Comparison of ENCODE assay signal across 21 mouse cellular contexts in the genomic region with DNA sequence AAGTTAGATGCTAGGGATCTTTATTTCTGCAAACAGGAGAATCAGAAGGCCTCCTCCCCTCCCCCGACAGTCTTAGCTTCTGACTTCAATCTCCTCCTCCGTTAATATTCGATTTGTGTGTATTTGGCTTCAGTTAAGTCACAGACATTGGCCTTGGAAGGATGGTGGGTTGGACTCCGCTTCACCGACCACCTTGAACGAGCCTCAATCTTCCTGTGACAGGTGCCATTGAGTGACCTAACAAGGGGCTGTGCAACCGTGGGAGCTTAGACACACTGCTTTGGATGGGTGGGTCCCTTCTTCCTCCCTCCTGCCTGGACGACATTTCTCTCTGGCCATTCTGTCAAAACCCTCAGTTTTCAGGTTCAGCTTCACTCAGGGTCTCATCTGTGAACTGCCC.
DNase-seq lines count a peak whose midpoint lies in the region; ATAC-seq and TF ChIP-seq lines count a peak whose summit lies in the region.
"Had no signal": no experiment of that assay in that cellular context is flagged by ENCODE, and none has a peak within 500 bp of the region (broad histone marks: within the 10 kb centered on the region; RNA-seq: fewer than 3 reads in every experiment).

No protein-coding gene starts in this region.

- no peak overlapping the region for H3K4me2 ChIP-seq in hindbrain, embryonic 15.5 days
- no peak overlapping the region for H3K4me2 ChIP-seq in midbrain, embryonic 14.5 days (ENCODE audit: low read length)
- H3K4me2 ChIP-seq: heart, embryonic 15.5 days; limb, embryonic 13.5 days; liver, embryonic 12.5 days had no signal

- H3K27ac ChIP-seq in heart, adult 2 months, result no peak overlapping the region
- H3K27ac ChIP-seq in hindbrain, embryonic 10.5 days, result peak overlapping the region; percentile 78
- H3K27ac ChIP-seq in hindbrain, embryonic 15.5 days (replicated peaks), result 0 out of 2 replicates have a peak overlapping the region, but pooled peaks have one; percentile 1
- H3K27ac ChIP-seq in midbrain, embryonic 14.5 days (replicated peaks; ENCODE audit: low read depth, low read length), result peak overlapping the region; percentile 67
- H3K27ac ChIP-seq: forebrain, embryonic 10.5 days; heart, embryonic 15.5 days; limb, embryonic 13.5 days; liver, embryonic 12.5 days had no signal

- no peak for TF ChIP-seq POLR2A in heart, adult 2 months (IDR thresholded peaks at IDR 0.05; ENCODE audit: insufficient read depth, low read depth, low read length)

- WGBS in heart, adult 2 months, result 88% methylated on average over 8 of the region's 8 CpGs
- 67% methylated on average over 8 of the region's 8 CpGs for WGBS in hindbrain, embryonic 10.5 days
- WGBS in hindbrain, embryonic 15.5 days, result 67% methylated on average over 8 of the region's 8 CpGs
- WGBS in midbrain, embryonic 14.5 days, result 50% methylated on average over 8 of the region's 8 CpGs

- peak; percentile 67 for DNase-seq in heart, adult 11 months
- DNase-seq in heart, adult 2 months, result no peak
- no peak for DNase-seq in hindbrain, embryonic 10.5 days (ENCODE audit: low spot score)
- no peak for DNase-seq in midbrain, embryonic 14.5 days
- no peak for DNase-seq in c-Kit-positive CD71-positive TER-119-positive erythroid progenitor cells, embryonic 14.5 days (ENCODE audit: low spot score)
- no peak for DNase-seq in right cerebral cortex, adult 2 months (ENCODE audit: low spot score in 2 of 2)
- DNase-seq: adrenal gland, postnatal 14 days; cerebellum, adult 9-11 months; gastrocnemius, postnatal 36 days; heart, postnatal 36 days; kidney, adult 8-10 months; kidney, postnatal 25 days; lung, adult 18-20 months; lung, postnatal 14 days; thymus, adult 18-20 months; thymus, postnatal 36 days had no signal

- ATAC-seq in hindbrain, embryonic 15.5 days (ENCODE audit: low FRiP score, low read depth), result no peak
- ATAC-seq in midbrain, embryonic 14.5 days (ENCODE audit: low FRiP score, low TSS enrichment), result no peak
- ATAC-seq: liver, embryonic 12.5 days had no signal

- TF ChIP-seq CTCF in heart, adult 2 months (IDR thresholded peaks at IDR 0.05), result no peak

- no peaks in the 10 kb centered on the region for H3K9me3 ChIP-seq in hindbrain, embryonic 10.5 days
- H3K9me3 ChIP-seq in hindbrain, embryonic 15.5 days, result no peaks in the 10 kb centered on the region
- H3K9me3 ChIP-seq in midbrain, embryonic 14.5 days (ENCODE audit: control insufficient read depth, low read length), result no peaks in the 10 kb centered on the region
- H3K9me3 ChIP-seq: forebrain, embryonic 10.5 days; heart, embryonic 15.5 days; limb, embryonic 13.5 days; liver, embryonic 12.5 days had no signal

- no peak overlapping the region for H3K9ac ChIP-seq in heart, adult 2 months (ENCODE audit: low read depth, low read length)
- H3K9ac ChIP-seq in hindbrain, embryonic 15.5 days, result no peak overlapping the region
- H3K9ac ChIP-seq in midbrain, embryonic 14.5 days (replicated peaks; ENCODE audit: low read length), result no peak overlapping the region
- H3K9ac ChIP-seq: heart, embryonic 15.5 days; limb, embryonic 13.5 days; liver, embryonic 12.5 days had no signal

- intact Hi-C loops in heart, adult 2 months (cut with DNase I), result no loop called here

- no peaks in the 10 kb centered on the region for H3K79me2 ChIP-seq in heart, adult 2 months (replicated peaks; ENCODE audit: control insufficient read depth, insufficient read depth, low read length)

- no peaks in the 10 kb centered on the region for H3K36me3 ChIP-seq in heart, adult 2 months (ENCODE audit: control insufficient read depth, insufficient read depth, low read length)
- H3K36me3 ChIP-seq in hindbrain, embryonic 10.5 days, result no peaks in the 10 kb centered on the region
- no peaks in the 10 kb centered on the region for H3K36me3 ChIP-seq in hindbrain, embryonic 15.5 days
- H3K36me3 ChIP-seq in midbrain, embryonic 14.5 days (ENCODE audit: control insufficient read depth, insufficient read depth, low read length), result no peaks in the 10 kb centered on the region
- H3K36me3 ChIP-seq: forebrain, embryonic 10.5 days; heart, embryonic 15.5 days; limb, embryonic 13.5 days; liver, embryonic 12.5 days had no signal

- no peak overlapping the region for H3K4me3 ChIP-seq in heart, adult 2 months
- no peak overlapping the region for H3K4me3 ChIP-seq in hindbrain, embryonic 10.5 days
- no peak overlapping the region for H3K4me3 ChIP-seq in hindbrain, embryonic 15.5 days
- H3K4me3 ChIP-seq in midbrain, embryonic 14.5 days (replicated peaks; ENCODE audit: low read depth, low read length), result no peak overlapping the region
- H3K4me3 ChIP-seq: forebrain, embryonic 10.5 days; heart, embryonic 15.5 days; limb, embryonic 13.5 days; liver, embryonic 12.5 days had no signal

- no peak for TF ChIP-seq EP300 in heart, adult 2 months (IDR thresholded peaks at IDR 0.05; ENCODE audit: insufficient read depth, low read depth, low read length)

- H3K4me1 ChIP-seq in heart, adult 2 months (ENCODE audit: control insufficient read depth, insufficient read depth, low read length), result no peaks in the 10 kb centered on the region
- peaks cover 38% of the 10 kb centered on the region for H3K4me1 ChIP-seq in hindbrain, embryonic 10.5 days (replicated peaks)
- H3K4me1 ChIP-seq in hindbrain, embryonic 15.5 days (replicated peaks), result peaks cover 13% of the 10 kb centered on the region
- peaks cover 22% of the 10 kb centered on the region for H3K4me1 ChIP-seq in midbrain, embryonic 14.5 days (ENCODE audit: control insufficient read depth, insufficient read depth, low read length)
- H3K4me1 ChIP-seq: liver, embryonic 12.5 days had no signal

- no peaks in the 10 kb centered on the region for H3K27me3 ChIP-seq in heart, adult 2 months (ENCODE audit: control insufficient read depth, insufficient read depth, low read length)
- H3K27me3 ChIP-seq in hindbrain, embryonic 10.5 days (ENCODE audit: insufficient read depth, poor library complexity, severe bottlenecking), result no peaks in the 10 kb centered on the region
- H3K27me3 ChIP-seq in hindbrain, embryonic 15.5 days, result no peaks in the 10 kb centered on the region
- no peaks in the 10 kb centered on the region for H3K27me3 ChIP-seq in midbrain, embryonic 14.5 days (ENCODE audit: control insufficient read depth, insufficient read depth, low read length)
- H3K27me3 ChIP-seq: heart, embryonic 15.5 days; limb, embryonic 13.5 days; liver, embryonic 12.5 days had no signal
